Mouse (Mus musculus): ENCODE measurements around the gene Aldh16a1.
"Not testable (repeated sequence)": the region's sequence is repeated elsewhere in the genome, so short reads cannot be mapped to it uniquely, and the experiment has no call there.

The Aldh16a1 gene

GRCm38 (mm10) chr7:45178550-45178949 is 24.2 kb upstream of the Aldh16a1 start:
- DNase-seq, result no peak

GRCm38 (mm10) chr7:45176356-45176755 is 22.0 kb upstream of the Aldh16a1 start:
- DNase-seq, result no peak

GRCm38 (mm10) chr7:45175929-45176328 is 21.5 kb upstream of the Aldh16a1 start:
- no peak for DNase-seq

- DNase-seq, result no peak
Observed at GRCm38 (mm10) chr7:45175398-45175797, 21.0 kb upstream of the Aldh16a1 start.

- no peak for DNase-seq
Observed at GRCm38 (mm10) chr7:45174567-45175280, 20.3 kb upstream of the Aldh16a1 start.

- DNase-seq, result not testable (repeated sequence)
Observed at GRCm38 (mm10) chr7:45173772-45174171, 19.4 kb upstream of the Aldh16a1 start.

GRCm38 (mm10) chr7:45172974-45173373 is 18.6 kb upstream of the Aldh16a1 start:
- peak; percentile 30 for DNase-seq

- DNase-seq, result no peak
Observed at GRCm38 (mm10) chr7:45169495-45169894, 15.1 kb upstream of the Aldh16a1 start.

- no peak for DNase-seq
Observed at GRCm38 (mm10) chr7:45168656-45169055, 14.3 kb upstream of the Aldh16a1 start.

GRCm38 (mm10) chr7:45167761-45168445 is 13.5 kb upstream of the Aldh16a1 start:
- no peak for DNase-seq

- no peak for DNase-seq
Observed at GRCm38 (mm10) chr7:45166950-45167401, 12.6 kb upstream of the Aldh16a1 start.

GRCm38 (mm10) chr7:45165701-45166100 is 11.3 kb upstream of the Aldh16a1 start:
- no peak for DNase-seq

GRCm38 (mm10) chr7:45164833-45165232 is 10.4 kb upstream of the Aldh16a1 start:
- DNase-seq, result no peak

- peak; percentile 50 for DNase-seq
Observed at GRCm38 (mm10) chr7:45163735-45164490, 9.5 kb upstream of the Aldh16a1 start, which contains the start of gene Slc17a7. TSS of gene Slc17a7 (plus strand) at chr7:45163949.

- no peak for DNase-seq
Observed at GRCm38 (mm10) chr7:45162996-45163615, 8.7 kb upstream of the Aldh16a1 start.

- no peak for DNase-seq
Observed at GRCm38 (mm10) chr7:45162551-45162950, 8.2 kb upstream of the Aldh16a1 start.

GRCm38 (mm10) chr7:45161612-45162473 is 7.5 kb upstream of the Aldh16a1 start:
- peak; percentile 92 for DNase-seq

- DNase-seq, result no peak
Observed at GRCm38 (mm10) chr7:45160866-45161265, 6.5 kb upstream of the Aldh16a1 start.

- no peak for DNase-seq
Observed at GRCm38 (mm10) chr7:45160316-45160800, 6.0 kb upstream of the Aldh16a1 start.

- no peak for DNase-seq
Observed at GRCm38 (mm10) chr7:45158991-45159390, 4.6 kb upstream of the Aldh16a1 start.

GRCm38 (mm10) chr7:45157459-45157858 is 3.1 kb upstream of the Aldh16a1 start:
- DNase-seq, result no peak

- no peak for DNase-seq
Observed at GRCm38 (mm10) chr7:45156206-45156605, 1.8 kb upstream of the Aldh16a1 start.
